In the genomic region with DNA sequence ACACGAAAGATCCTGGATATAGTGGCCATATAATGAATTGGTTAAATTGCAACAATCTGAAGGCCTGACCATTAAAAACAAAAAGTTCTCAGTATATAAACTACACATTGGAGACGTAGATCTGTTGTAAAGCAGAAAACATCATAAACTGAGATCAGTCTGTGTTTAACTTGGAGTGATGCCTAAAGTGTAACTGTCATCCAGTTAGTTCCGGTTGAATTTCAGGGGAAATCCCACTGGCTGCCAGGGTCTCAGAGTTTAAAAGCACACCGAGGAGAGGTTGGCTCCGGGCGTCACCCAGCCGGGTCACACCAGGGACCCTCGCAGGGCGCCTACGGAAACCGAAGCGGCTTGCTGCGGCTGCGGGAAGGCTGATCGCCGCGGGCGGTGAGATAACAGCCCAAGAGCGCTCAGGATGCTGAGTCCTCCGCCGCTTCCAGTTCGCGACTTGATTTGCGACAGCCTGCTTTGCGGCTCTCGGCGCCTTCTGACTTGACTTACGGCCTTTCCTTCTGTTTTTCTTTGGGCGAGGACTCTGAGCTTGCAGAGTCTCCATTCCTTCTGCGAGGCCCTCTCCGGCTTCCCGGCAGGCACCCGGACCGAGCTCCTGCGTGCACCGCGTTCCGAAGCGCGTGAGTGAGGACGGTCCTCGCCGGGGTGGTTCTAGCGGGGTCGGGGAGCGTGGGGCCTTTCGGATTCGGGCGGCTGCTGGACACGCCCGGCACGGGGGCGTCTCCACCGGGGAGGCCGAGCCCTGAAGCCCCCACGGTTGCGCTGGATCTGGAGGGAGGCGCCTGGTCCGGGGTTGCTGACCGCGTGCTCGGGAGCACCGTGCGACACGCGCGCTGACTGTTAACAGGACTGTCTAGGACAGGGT, we compare ENCODE assay signal across 8 mouse cellular contexts. TPM values are rescaled to one million over a fixed set of nuclear protein-coding genes. Genes with fewer than 3 reads are reported as not detected.
DNase-seq lines count a peak whose midpoint lies in the region; ATAC-seq lines count a peak whose summit lies in the region.

Rad52 (plus strand) TSS at position 495 of the 877 bp plus-strand sequence.

- peak; percentile 78 for ATAC-seq in heart, embryonic 14.5 days (ENCODE audit: insufficient number of reproducible peaks, insufficient read depth, low FRiP score, low read depth)
- ATAC-seq in liver, embryonic 13.5 days (ENCODE audit: low read depth), result peak; percentile 89
- peak; percentile 88 for ATAC-seq in stomach, embryonic 16.5 days (ENCODE audit: insufficient read depth, low FRiP score)

- peaks cover 11% of the 10 kb centered on the region for H3K36me3 ChIP-seq in heart, embryonic 14.5 days (ENCODE audit: control insufficient read depth, insufficient read depth, low read length)
- peaks cover 3% of the 10 kb centered on the region; the same call in 1 of the 2 replicates for H3K36me3 ChIP-seq in liver, embryonic 13.5 days
- no peaks in the 10 kb centered on the region for H3K36me3 ChIP-seq in stomach, embryonic 16.5 days (ENCODE audit: control insufficient read depth, insufficient read depth, low read length)

- H3K27me3 ChIP-seq in heart, embryonic 14.5 days (ENCODE audit: control insufficient read depth, insufficient read depth, low read length), result no peaks in the 10 kb centered on the region
- H3K27me3 ChIP-seq in liver, embryonic 13.5 days, result no peaks in the 10 kb centered on the region
- no peaks in the 10 kb centered on the region for H3K27me3 ChIP-seq in stomach, embryonic 16.5 days (ENCODE audit: control insufficient read depth, insufficient read depth, low read length)

- H3K4me3 ChIP-seq in brown adipose tissue, adult 24 weeks (ENCODE audit: insufficient read depth, low read depth, low read length), result peak within 1 kb of the TSS; percentile 91
- peak within 1 kb of the TSS; percentile 79 to 93 for H3K4me3 ChIP-seq in heart, embryonic 14.5 days (ENCODE audit: control insufficient read depth in 1 of 2, insufficient read depth in 1 of 2, low read depth in 1 of 2, low read length in 2 of 2)
- H3K4me3 ChIP-seq in liver, embryonic 13.5 days (replicated peaks), result peak within 1 kb of the TSS; percentile 88
- peak within 1 kb of the TSS; percentile 94 for H3K4me3 ChIP-seq in stomach, embryonic 16.5 days (replicated peaks; ENCODE audit: low read length)

- H3K9me3 ChIP-seq in heart, embryonic 14.5 days (ENCODE audit: control insufficient read depth, low read length), result no peaks in the 10 kb centered on the region
- H3K9me3 ChIP-seq in liver, embryonic 13.5 days (replicated peaks), result no peaks in the 10 kb centered on the region
- no peaks in the 10 kb centered on the region for H3K9me3 ChIP-seq in stomach, embryonic 16.5 days (replicated peaks; ENCODE audit: control insufficient read depth, low read length)

- peak within 1 kb of the TSS; percentile 92 for H3K9ac ChIP-seq in heart, embryonic 14.5 days (ENCODE audit: low read length)
- H3K9ac ChIP-seq in liver, embryonic 13.5 days, result peak within 1 kb of the TSS; percentile 91
- peak within 1 kb of the TSS; percentile 94 for H3K9ac ChIP-seq in stomach, embryonic 16.5 days (ENCODE audit: low read length)

- peak within 1 kb of the TSS; percentile 70 for H3K27ac ChIP-seq in brown adipose tissue, adult 24 weeks (replicated peaks; ENCODE audit: low read depth, low read length)
- H3K27ac ChIP-seq in heart, embryonic 14.5 days (replicated peaks in 1 of 2; ENCODE audit: control insufficient read depth in 1 of 2, insufficient read depth in 1 of 2, low read depth in 2 of 2, low read length in 2 of 2), result peak within 1 kb of the TSS; percentile 92 to 96
- peak within 1 kb of the TSS; percentile 96 for H3K27ac ChIP-seq in liver, embryonic 13.5 days
- H3K27ac ChIP-seq in stomach, embryonic 16.5 days (ENCODE audit: low read length), result peak within 1 kb of the TSS; percentile 98

- WGBS in heart, embryonic 14.5 days, result 1% methylated on average over 67 of the region's 67 CpGs
- WGBS in liver, embryonic 13.5 days (ENCODE audit: insufficient replicate concordance), result 2% methylated on average over 67 of the region's 67 CpGs
- WGBS in stomach, embryonic 16.5 days, result under 1% methylated on average over 67 of the region's 67 CpGs

- peak within 1 kb of the TSS; percentile 89 for H3K4me2 ChIP-seq in heart, embryonic 14.5 days (ENCODE audit: low read length)
- peak within 1 kb of the TSS; percentile 89 for H3K4me2 ChIP-seq in liver, embryonic 13.5 days
- H3K4me2 ChIP-seq in stomach, embryonic 16.5 days (ENCODE audit: low read depth, low read length), result peak within 1 kb of the TSS; percentile 84

- no peaks in the 10 kb centered on the region for H3K4me1 ChIP-seq in brown adipose tissue, adult 24 weeks (ENCODE audit: control insufficient read depth, insufficient read depth, insufficient read length, low read length)
- peaks cover 0 to 8% of the 10 kb centered on the region in 2 experiments; a peak in 2 of 4 replicates for H3K4me1 ChIP-seq in heart, embryonic 14.5 days (ENCODE audit: control insufficient read depth in 2 of 2, insufficient read depth in 2 of 2, low read length in 2 of 2)
- peaks cover 23% of the 10 kb centered on the region for H3K4me1 ChIP-seq in liver, embryonic 13.5 days (replicated peaks)
- H3K4me1 ChIP-seq in stomach, embryonic 16.5 days (ENCODE audit: control insufficient read depth, insufficient read depth, low read length), result peaks cover 4% of the 10 kb centered on the region; the same call in 1 of the 2 replicates

- peak; percentile 92 for DNase-seq in CD4-positive, CD25-positive, alpha-beta regulatory T cell, adult 2 months (ENCODE audit: low read depth, low spot score)
- peak; percentile 80 for DNase-seq in fibroblast of lung, adult 2 months (ENCODE audit: low read depth)
- peak; percentile 91 for DNase-seq in kidney, postnatal 14 days
- peak; percentile 86 for DNase-seq in liver, embryonic 13.5 days
- peak; percentile 88 for DNase-seq in neural tube, embryonic 10.5 days (ENCODE audit: extremely low spot score, low spot score)

RNA-seq across cellular contexts. Expression of gene Rad52, which starts in this region (rescaled TPM):
- 1.8 and 7.4 TPM in 2 replicates for polyA plus RNA-seq in brown adipose tissue, adult 24 weeks (2012; ENCODE audit: insufficient read depth, insufficient read length, missing spikeins)
- polyA plus RNA-seq in heart, embryonic 14.5 days (2014; fragmentation: Nextera tagmentation; extraction: Ambion mirVana), result 13.0 and 13.7 TPM in 2 replicates
- 11.2 and 13.1 TPM in 2 replicates for polyA plus RNA-seq in liver, embryonic 13.5 days (2015; fragmentation: Nextera tagmentation; extraction: Ambion mirVana)
- polyA plus RNA-seq in stomach, embryonic 16.5 days (2015; fragmentation: Nextera tagmentation; extraction: Ambion mirVana), result 19.4 and 21.1 TPM in 2 replicates

Comparison
In these comparisons a context has a peak if more than half of its experiments do, and no peak if none do; other contexts are left out.
1. Peak in every context shown above with its lines: DNase-seq, ATAC-seq, H3K4me3 ChIP-seq and H3K27ac ChIP-seq.